Mouse (Mus musculus): ENCODE results near the gene Cep70.

- TF ChIP-seq CTCF (IDR thresholded peaks at IDR 0.05; ENCODE audit: control insufficient read depth, insufficient read depth, low read length) (no peak), POLR2A (IDR thresholded peaks at IDR 0.05; ENCODE audit: borderline replicate concordance, control insufficient read depth, low read depth, low read length) (no peak)
These were observed 98.4 kb downstream of the Cep70 start for GRCm38 (mm10) chr9:99341600-99341999.

Data from bone marrow, adult 2 months (tissue).